Mouse (Mus musculus) heart, postnatal 10 days (tissue): ENCODE measurements around the gene Tex48. TPM values are rescaled to one million over a fixed set of nuclear protein-coding genes. Genes with fewer than 3 reads are reported as not detected.

Experiments
- DNase-seq, 2 experiments: peaks; one replicate each; pipeline ENCODE4 v3.0.0; 2021
- intact Hi-C: fragments of 180-260 bp; cut with DNase I; formaldehyde crosslinking; loops from one replicate; pipeline ENCODE4 v1.15.1; 2025
- total RNA-seq, 2 experiments: library from RNA; stranded (reverse); gene quantifications; 2 replicates each; pipeline ENCODE4 v1.2.3; 2021

Tex48 gene
- total RNA-seq, 2 experiments from 2014 or later, result not detected

DNA sequence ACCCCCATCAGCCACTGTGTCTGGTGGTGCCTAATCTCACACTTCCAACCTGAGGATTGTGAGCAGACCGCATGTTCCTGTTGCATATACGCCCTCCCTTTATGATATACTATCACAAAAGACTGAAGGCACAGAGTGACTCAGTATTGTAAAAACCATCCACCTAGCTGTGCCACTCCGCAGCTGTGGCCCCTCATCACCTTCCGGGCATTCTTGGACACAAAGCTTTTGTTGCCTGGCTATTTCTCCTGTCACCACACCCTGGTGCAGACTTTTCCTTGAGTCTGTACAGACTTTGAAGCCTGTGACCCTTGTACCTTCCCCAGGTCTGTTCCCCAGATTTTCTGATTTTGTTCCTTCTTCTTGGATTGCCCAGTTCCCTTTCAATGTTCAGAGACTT, 26.2 kb downstream of the Tex48 start:
- no peak for DNase-seq
- intact Hi-C loops, result no loop called here

GRCm38 (mm10) chr4:63595259-63595658, 27.0 kb downstream of the Tex48 start:
- intact Hi-C loops, result no loop called here
- no peak for DNase-seq

DNA sequence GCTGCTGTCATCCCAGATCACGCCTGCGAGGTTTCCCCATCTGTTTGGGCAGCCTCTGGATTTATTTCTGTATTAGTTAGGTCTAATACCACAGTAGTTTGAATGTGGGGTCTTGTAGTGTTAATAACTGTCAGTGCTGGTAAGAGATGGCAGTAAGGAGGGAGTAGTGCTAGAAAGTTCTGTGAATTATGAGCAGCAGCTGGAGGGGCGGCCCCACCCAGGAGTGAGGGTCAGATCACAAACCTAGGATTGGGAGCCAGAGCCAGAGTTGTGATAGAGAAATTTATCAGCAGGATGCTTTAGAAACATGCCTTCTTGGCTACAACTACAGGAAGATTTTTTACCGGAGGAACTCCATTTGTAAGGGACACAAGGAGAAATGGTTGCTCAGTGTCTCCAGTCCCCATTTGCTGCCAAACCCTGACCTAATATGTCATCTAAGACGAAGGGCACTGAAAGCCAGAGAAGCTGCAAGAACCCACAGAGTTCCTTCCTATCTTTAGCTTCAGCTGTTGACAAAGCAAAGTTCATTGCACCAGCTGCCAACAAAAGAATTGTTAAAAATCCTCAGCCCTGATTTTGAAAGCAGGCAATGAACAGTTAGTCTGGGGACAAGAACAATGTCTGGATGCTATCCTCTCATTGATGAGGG, 27.6 kb downstream of the Tex48 start:
- peak; percentile 55 to 60 for DNase-seq
- intact Hi-C loops, result no loop called here

DNA sequence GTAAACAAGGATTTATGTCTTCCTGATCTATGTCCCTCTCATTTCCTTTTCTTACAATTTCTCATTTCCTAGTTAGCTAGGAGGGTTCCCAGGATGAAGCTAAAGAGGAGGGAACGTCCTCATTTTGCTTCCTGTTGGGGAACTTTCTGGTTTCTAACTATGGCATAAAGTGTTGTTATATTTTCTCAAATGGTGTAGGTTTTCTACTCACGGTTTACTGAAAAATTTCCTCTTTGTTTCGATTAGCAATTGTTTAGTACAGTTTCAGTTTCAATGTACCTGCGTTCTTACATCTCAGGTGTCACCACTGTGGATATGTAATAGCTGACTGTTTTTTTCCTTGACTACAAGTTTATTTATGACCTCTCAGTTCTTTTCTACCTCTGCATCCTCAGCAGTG, 31.7 kb downstream of the Tex48 start:
- no peak for DNase-seq
- intact Hi-C loops, result no loop called here

GRCm38 (mm10) chr4:63589987-63590386, 32.2 kb downstream of the Tex48 start:
- intact Hi-C loops, result no loop called here
- DNase-seq, result no peak

DNA sequence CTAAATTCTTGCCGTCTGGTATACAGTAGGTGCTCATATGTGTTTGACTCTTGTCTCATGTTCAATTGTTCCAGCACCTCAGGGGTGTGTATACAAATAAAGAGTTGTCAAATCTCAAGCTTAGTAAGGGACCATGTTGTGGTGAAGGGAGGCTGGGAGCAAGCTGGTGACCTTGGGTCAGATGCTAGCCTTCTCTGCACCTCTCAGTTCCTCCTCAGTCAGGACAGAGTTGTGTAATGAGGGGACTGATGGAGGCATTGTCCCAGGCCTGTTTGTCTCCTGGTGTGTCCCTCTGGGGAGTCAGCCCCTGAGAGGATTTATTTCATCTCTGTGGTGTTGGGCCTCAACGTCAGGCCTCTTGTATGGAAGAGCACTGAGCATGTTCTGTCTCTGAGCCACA, 36.0 kb downstream of the Tex48 start:
- intact Hi-C loops, result no loop called here
- no peak for DNase-seq

DNA sequence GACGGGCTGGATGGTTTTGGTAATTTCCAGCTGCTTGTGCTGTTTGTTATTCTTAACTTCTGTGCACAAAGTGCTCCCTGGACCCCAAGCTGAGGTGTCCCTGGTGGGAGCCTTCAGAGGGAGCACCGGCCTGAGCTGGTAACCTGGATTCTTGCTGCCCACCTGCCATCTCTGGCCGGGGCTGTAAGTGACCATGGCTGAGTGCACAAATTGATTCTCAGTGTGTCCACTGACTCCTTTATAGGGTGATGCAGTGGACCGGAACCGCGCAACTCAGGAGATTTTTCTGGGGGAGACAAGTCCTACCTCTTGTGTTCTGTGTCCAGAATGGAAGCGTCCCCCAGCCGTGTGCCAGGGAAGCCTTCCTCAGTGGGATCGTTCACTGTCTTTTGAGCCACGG, 37.0 kb downstream of the Tex48 start:
- DNase-seq, result no peak
- intact Hi-C loops, result no loop called here

DNA sequence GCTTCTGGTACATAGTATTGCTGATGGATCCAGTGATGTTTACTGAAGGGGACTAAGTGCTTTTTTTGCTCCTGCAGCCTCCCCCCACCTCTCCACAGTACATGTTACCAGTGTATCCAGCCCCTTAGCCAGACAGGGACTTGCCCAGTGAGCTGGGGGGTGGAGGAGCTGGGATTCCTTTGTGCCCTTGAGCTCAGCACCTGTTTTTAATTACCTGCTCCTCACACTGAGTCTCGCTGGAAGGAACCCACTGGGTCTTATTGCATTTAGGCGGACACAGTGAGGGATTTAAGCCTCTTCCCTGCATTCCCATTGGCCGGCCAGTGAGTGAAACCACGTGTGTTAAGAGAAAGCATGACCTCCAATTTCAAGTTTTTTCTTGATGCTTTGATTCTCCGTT, 39.6 kb downstream of the Tex48 start:
- DNase-seq, result no peak
- intact Hi-C loops, result no loop called here

GRCm38 (mm10) chr4:63580078-63580477, 42.1 kb downstream of the Tex48 start:
- intact Hi-C loops, result no loop called here
- no peak for DNase-seq

- intact Hi-C loops, result no loop called here
- DNase-seq, result no peak
These were observed 42.6 kb downstream of the Tex48 start for GRCm38 (mm10) chr4:63579649-63580048.

DNA sequence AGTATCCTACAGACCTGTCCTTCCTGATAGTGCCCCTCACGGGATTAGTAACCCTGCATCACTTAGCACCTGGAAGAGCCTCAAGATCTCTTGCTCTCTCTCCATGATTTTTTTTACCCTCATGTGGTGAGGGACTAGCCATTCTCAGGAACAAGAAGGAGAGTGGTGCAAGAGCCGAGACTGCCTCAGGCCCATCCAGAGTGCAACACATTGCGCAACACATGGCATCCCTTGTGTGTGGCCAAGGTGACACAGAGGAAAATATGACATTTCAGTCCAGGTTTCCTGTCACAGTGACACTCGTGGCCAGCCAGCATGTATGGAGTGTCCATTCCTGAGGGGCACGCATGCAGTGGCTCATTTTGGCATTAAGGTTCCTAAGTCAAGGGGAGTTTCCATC, 49.6 kb downstream of the Tex48 start:
- DNase-seq, result no peak
- intact Hi-C loops, result no loop called here

DNA sequence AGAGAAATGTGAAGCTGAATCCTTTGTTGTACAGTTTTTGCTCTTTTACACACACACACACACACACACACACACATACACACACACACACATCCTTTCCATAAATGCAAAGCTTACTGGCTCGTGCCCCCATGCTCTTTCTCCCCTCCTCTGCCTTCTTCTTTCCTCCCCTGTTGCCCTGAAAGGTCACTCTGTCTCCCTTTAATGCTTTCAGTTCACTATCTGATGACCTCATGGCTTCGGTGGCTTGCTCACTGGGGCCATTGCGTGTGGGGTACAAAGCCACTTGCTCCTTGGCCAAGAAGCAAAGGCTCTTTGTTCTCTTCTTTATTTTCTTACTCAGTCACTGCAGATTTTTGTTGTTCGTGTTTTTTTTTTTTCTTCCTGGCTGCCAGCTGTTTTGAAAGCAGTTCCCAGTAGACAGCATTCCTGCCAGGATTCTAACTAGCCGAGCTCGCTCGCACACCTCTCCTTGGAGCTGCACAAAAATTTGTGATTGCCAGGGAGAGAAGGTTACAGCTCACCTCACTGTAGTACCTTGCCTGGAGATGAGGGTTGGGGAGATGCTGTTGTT, 51.9 kb downstream of the Tex48 start:
- no peak for DNase-seq
- intact Hi-C loops, result no loop called here

GRCm38 (mm10) chr4:63569322-63569721, 52.9 kb downstream of the Tex48 start:
- intact Hi-C loops, result no loop called here
- no peak for DNase-seq

- no peak for DNase-seq
- intact Hi-C loops, result no loop called here
These were observed 54.4 kb downstream of the Tex48 start for GRCm38 (mm10) chr4:63567712-63568390.

DNA sequence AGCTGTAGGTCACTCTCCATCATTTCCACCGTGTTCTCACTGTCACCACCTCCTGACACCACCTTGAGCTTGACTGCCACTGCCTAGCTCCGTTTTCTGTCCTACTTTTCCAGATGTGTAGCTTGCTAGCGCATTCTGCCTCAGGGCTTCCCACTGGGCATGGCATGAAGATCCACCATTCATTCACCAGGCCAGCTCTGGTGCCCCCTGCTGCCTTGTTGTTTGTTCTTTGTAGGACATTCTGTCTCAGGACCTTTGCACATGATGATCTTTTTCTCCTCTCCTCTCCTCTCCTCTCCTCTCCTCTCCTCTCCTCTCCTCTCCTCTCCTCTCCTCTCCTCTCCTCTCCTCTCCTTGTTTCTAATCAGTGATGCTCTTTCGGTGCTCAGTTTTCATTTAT, 59.5 kb downstream of the Tex48 start:
- intact Hi-C loops, result no loop called here

DNA sequence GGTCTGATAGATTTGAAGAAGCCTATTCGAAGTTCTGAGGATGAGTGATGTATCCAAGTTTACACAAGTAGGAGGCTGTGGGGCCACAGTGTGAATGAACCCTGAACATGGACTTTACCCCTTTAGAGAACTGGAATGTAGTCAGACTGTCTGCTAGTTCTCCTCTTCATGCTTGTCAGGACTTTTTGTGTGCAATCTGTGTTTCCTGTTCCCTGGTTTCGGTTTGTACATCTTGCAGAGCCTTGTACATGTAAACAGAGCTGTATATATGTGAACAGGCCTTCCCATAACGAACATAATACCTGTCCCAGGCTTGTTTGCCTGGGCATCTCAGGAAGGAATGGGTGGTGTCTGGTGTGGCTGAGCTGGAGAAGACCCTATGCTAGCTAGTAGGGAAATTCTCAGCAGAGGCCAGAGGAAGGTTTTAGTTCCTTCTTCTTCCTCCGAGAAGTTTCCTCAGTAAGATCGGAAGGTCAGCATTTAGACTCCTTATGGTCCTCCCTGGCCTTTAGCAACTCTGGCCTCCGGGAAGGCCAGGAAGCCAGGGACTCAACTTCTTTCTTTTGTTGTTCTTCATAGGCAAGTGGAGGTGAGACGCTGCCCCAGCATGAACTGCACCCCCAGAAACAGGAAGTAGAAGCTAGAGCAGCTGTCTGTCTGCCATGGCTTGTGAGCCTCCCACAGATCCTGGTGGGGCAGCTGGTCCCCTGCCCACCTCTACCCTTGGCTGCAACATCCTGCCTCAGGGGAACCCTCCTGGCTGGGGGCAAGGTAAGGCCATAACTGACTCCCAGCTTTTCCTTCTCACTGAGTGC, 60.2 kb downstream of the Tex48 start:
- DNase-seq, result no peak
- intact Hi-C loops, result no loop called here

More for the DNA sequence above, 59.5 kb downstream of the Tex48 start:
- no peak for DNase-seq

GRCm38 (mm10) chr4:63560079-63560478, 62.1 kb downstream of the Tex48 start:
- peak; percentile 41 to 42 for DNase-seq

DNA sequence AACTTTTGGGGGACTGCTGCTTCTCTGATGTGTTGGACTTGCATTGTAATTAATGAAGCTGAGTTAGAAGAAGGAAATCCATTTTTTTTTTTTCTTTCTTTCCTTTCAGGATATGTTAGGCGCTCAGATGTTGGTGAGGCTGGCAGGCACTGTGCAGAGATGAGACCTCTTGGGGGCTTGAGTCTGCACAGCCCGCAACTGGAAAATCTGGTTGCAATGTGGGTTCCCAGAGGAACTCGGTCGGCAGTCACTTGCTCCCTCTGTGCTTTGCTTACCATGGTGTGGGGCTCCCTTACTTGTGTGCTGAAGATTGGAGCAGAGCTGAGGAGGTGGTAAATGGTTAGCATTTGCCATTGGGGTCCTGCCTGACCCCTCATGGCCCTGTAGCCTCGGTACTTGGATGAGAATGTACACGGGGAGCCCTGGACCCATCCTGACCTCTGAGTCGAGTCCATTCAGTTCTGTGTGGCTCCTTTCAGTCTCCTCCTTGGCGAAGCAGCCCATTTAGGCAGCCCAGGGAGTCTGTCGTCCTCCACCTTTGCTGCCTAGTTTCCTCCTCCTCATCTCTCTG, 63.0 kb downstream of the Tex48 start:
- intact Hi-C loops, result loop anchor here (5.0 kb wide), 2 partner anchors 52 to 137 kb away; no protein-coding TSS in a partner anchor
- no peak for DNase-seq

More at GRCm38 (mm10) chr4:63560079-63560478, 62.1 kb downstream of the Tex48 start:
- intact Hi-C loops, result no loop called here

DNA sequence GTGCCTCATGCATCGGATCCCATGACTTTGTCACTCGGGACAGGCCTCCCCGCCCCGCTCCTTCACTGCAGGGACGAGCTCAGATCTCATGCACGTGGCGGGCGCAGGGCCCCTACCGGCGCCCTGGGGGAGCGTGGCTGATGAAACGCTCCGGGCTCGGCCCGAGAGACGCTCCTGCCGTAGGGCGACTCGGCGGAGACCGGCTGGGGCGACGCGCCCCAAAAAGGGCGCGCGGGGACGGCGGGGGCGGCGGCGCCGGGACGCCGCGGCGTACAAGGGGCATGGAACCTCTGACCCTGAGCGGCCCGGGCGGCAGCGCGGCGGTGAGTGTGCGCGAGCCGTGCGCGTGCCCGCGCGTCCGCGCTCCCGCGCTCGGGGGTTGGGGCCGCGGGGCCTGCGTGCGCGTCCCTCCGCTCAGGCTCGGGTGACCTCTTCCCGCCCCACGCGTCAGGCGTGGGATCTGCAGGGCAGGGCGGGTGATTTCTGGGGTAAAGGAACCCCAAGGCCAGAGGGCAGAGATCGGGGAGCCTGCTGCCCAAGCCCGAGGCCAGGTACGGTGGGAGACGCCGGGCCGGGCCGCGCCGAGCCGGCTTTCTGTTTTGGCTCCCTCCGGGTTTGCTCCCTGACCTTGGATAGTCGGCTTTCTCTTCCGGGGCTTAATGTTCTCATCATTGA, 63.7 kb downstream of the Tex48 start, which contains the start of gene Tmem268:
Tmem268 (plus strand) TSS at position 375 of the 675 bp plus-strand sequence.
- intact Hi-C loops, result loop anchor here (5.0 kb wide), 2 partner anchors 51 to 136 kb away; no protein-coding TSS in a partner anchor
- DNase-seq, result peak; percentile 87 to 88
